ENCODE assay signal across 15 mouse cellular contexts in genomic region chr9:102212036-102212383, GRCm38 (mm10).
A peak's percentile ranks its signal among the peaks of the same experiment; 100 is the strongest.
DNase-seq lines count a peak whose midpoint lies in the region; ATAC-seq and TF ChIP-seq lines count a peak whose summit lies in the region.
"Had no signal": no experiment of that assay in that cellular context is flagged by ENCODE, and none has a peak within 500 bp of the region (broad histone marks: within the 10 kb centered on the region; RNA-seq: fewer than 3 reads in every experiment).

No protein-coding gene starts in this region.

- no peak for TF ChIP-seq POLR2A in testis, adult 2 months (IDR thresholded peaks at IDR 0.05; ENCODE audit: control insufficient read depth, low read depth, low read length)

- no peak for DNase-seq in testis, postnatal 10 days (ENCODE audit: low spot score)
- no peak for DNase-seq in midbrain, embryonic 10.5 days (ENCODE audit: low spot score)
- DNase-seq in urinary bladder, adult 2 months (ENCODE audit: low spot score) = no peak
- no peak for DNase-seq in gastrocnemius, postnatal 10 days
- DNase-seq: cerebellum, adult 11 months; cerebellum, postnatal 36 days; heart, adult 11 months; kidney, postnatal 25 days; thymus, adult 2 months had no signal

- H3K36me3 ChIP-seq in testis, adult 2 months (ENCODE audit: control insufficient read depth, insufficient read depth, low read length) = no peaks in the 10 kb centered on the region
- H3K36me3 ChIP-seq in forebrain, embryonic 16.5 days (ENCODE audit: control insufficient read depth, insufficient read depth) = no peaks in the 10 kb centered on the region
- no peaks in the 10 kb centered on the region for H3K36me3 ChIP-seq in midbrain, embryonic 10.5 days

- no peak overlapping the region; the same call in 1 of the 2 replicates for H3K9ac ChIP-seq in forebrain, embryonic 16.5 days (replicated peaks; ENCODE audit: low read depth, low read length)

- H3K4me2 ChIP-seq in forebrain, embryonic 16.5 days (ENCODE audit: low read length) = no peak overlapping the region

- H3K4me3 ChIP-seq in testis, adult 2 months (ENCODE audit: control insufficient read depth, low read depth, low read length) = peak overlapping the region; percentile 52; the same call in 1 of the 2 replicates
- no peak overlapping the region for H3K4me3 ChIP-seq in forebrain, embryonic 16.5 days (replicated peaks; ENCODE audit: low read length)
- peak overlapping the region; percentile 32 for H3K4me3 ChIP-seq in midbrain, embryonic 10.5 days
- H3K4me3 ChIP-seq: megakaryocyte, embryonic 14.5 days had no signal

- H3K27me3 ChIP-seq in testis, adult 2 months (ENCODE audit: control insufficient read depth, insufficient read depth, low read length) = no peaks in the 10 kb centered on the region
- H3K27me3 ChIP-seq in forebrain, embryonic 16.5 days (replicated peaks; ENCODE audit: control insufficient read depth, insufficient read depth, low read length) = peaks cover 13% of the 10 kb centered on the region
- H3K27me3 ChIP-seq in midbrain, embryonic 10.5 days (ENCODE audit: low read depth, poor library complexity, severe bottlenecking) = peaks cover 81% of the 10 kb centered on the region
- H3K27me3 ChIP-seq: CH12.LX; megakaryocyte, embryonic 14.5 days had no signal

- ATAC-seq in forebrain, embryonic 16.5 days = no peak
- ATAC-seq in CD4-positive, CD25-positive, alpha-beta regulatory T cell, adult 4 months = no peak
- ATAC-seq: intestine, embryonic 16.5 days had no signal

- H3K27ac ChIP-seq in testis, adult 2 months (ENCODE audit: control insufficient read depth, insufficient read depth, low read depth, low read length) = no peak overlapping the region
- peak overlapping the region; percentile 60 for H3K27ac ChIP-seq in forebrain, embryonic 16.5 days (ENCODE audit: low read length)
- peak overlapping the region; percentile 82 for H3K27ac ChIP-seq in midbrain, embryonic 10.5 days (replicated peaks)

- H3K9me3 ChIP-seq in forebrain, embryonic 16.5 days (ENCODE audit: control insufficient read depth, low read length) = no peaks in the 10 kb centered on the region
- no peaks in the 10 kb centered on the region for H3K9me3 ChIP-seq in midbrain, embryonic 10.5 days (replicated peaks)

- no peaks in the 10 kb centered on the region for H3K4me1 ChIP-seq in testis, adult 2 months (ENCODE audit: control insufficient read depth, insufficient read depth, low read length)
- H3K4me1 ChIP-seq in forebrain, embryonic 16.5 days (replicated peaks; ENCODE audit: control insufficient read depth, insufficient read depth, low read length) = peaks cover 36% of the 10 kb centered on the region
- peaks cover 69% of the 10 kb centered on the region for H3K4me1 ChIP-seq in midbrain, embryonic 10.5 days
- H3K4me1 ChIP-seq: megakaryocyte, embryonic 14.5 days had no signal

- 4% methylated on average over 1 of the region's 1 CpGs for WGBS in forebrain, embryonic 16.5 days
- WGBS in midbrain, embryonic 10.5 days = 8% methylated on average over 1 of the region's 1 CpGs

- TF ChIP-seq CTCF in testis, adult 2 months (IDR thresholded peaks at IDR 0.05; ENCODE audit: control insufficient read depth, insufficient read depth, insufficient replicate concordance, low read depth, low read length) = no peak
